Mouse (Mus musculus) MEL (cell line): Measurements from ENCODE around the gene Ten1. TPM values are rescaled to one million over a fixed set of nuclear protein-coding genes. Genes with fewer than 3 reads are reported as not detected.

ENCODE experiments used
- DNase-seq: peaks from one replicate; pipeline ENCODE4 v3.0.0; 2011; ENCODE audit warnings: low read depth, low spot score
- H3K27ac ChIP-seq: 2 replicates; pipeline ENCODE4 v1.5.1; 2012; ENCODE audit warnings: low read depth, mild to moderate bottlenecking, control low read depth, low read length, moderate library complexity; ENCODE audit not compliant: control insufficient read depth
- H3K27me3 ChIP-seq, 2 experiments: fragments of 150-350 bp in 1 of 2; sonication (generic) in 1 of 2; 2 replicates each; pipeline ENCODE4 v1.6.1; 2012; ENCODE audit warnings: low read length in 2 of 2, mild to moderate bottlenecking in 2 of 2, improper control_type of control experiment in 1 of 2, moderate library complexity in 1 of 2; ENCODE audit not compliant: insufficient read depth in 2 of 2, control insufficient read depth in 1 of 2
- H3K36me3 ChIP-seq, 2 experiments: 2 replicates each; pipeline ENCODE4 v1.6.1; 2012 to 2014; ENCODE audit warnings: low read length in 2 of 2, improper control_type of control experiment in 1 of 2, inconsistent platforms in 1 of 2, mild to moderate bottlenecking in 1 of 2; ENCODE audit not compliant: insufficient read depth in 2 of 2, control insufficient read depth in 1 of 2
- H3K4me1 ChIP-seq, 2 experiments: fragments of 150-350 bp in 1 of 2; sonication (generic) in 1 of 2; 2 replicates each; pipeline ENCODE4 v1.6.1; 2012; ENCODE audit warnings: low read length in 2 of 2, improper control_type of control experiment in 1 of 2, mild to moderate bottlenecking in 1 of 2; ENCODE audit not compliant: insufficient read depth in 2 of 2, control insufficient read depth in 1 of 2
- H3K4me3 ChIP-seq, 2 experiments: fragments of 150-350 bp in 1 of 2; sonication (generic) in 1 of 2; 2 replicates each; pipeline ENCODE4 v1.5.1; 2012; ENCODE audit warnings: low read depth in 2 of 2, low read length in 2 of 2, mild to moderate bottlenecking in 2 of 2, moderate library complexity in 2 of 2, control low read depth in 1 of 2, improper control_type of control experiment in 1 of 2; ENCODE audit not compliant: control insufficient read depth in 1 of 2, insufficient read depth in 1 of 2
- H3K79me2 ChIP-seq: 2 replicates; pipeline ENCODE4 v1.6.1; 2012; ENCODE audit warnings: mild to moderate bottlenecking, low read length, moderate library complexity; ENCODE audit not compliant: control insufficient read depth, poor library complexity, insufficient read depth
- H3K9ac ChIP-seq: 2 replicates; pipeline ENCODE4 v1.6.1; 2012; ENCODE audit warnings: low read depth, mild to moderate bottlenecking, control low read depth, low read length, moderate library complexity; ENCODE audit not compliant: control insufficient read depth, poor library complexity, severe bottlenecking
- H3K9me3 ChIP-seq: fragments of 150-350 bp; sonication (generic); replicated peaks from 2 replicates; pipeline ENCODE4 v1.6.1; 2012; ENCODE audit warnings: mild to moderate bottlenecking, low read length, improper control_type of control experiment, moderate library complexity; ENCODE audit not compliant: insufficient read depth
- BHLHE40 ChIP-seq: IDR thresholded peaks from 2 replicates; pipeline ENCODE4 v1.6.1; 2012; ENCODE audit warnings: low read depth, mild to moderate bottlenecking, inconsistent platforms, low read length, improper control_type of control experiment, borderline replicate concordance
- CHD1 ChIP-seq: IDR thresholded peaks from 2 replicates; pipeline ENCODE4 v1.6.1; 2012; ENCODE audit warnings: low read depth, mild to moderate bottlenecking, inconsistent platforms, low read length, improper control_type of control experiment
- E2F4 ChIP-seq: IDR thresholded peaks from 2 replicates; pipeline ENCODE4 v1.6.1; 2011; ENCODE audit warnings: low read depth, low read length, improper control_type of control experiment, borderline replicate concordance
- ELF1 ChIP-seq: IDR thresholded peaks from 2 replicates; pipeline ENCODE4 v1.6.1; 2014; ENCODE audit warnings: low read depth, mild to moderate bottlenecking, inconsistent platforms, low read length, improper control_type of control experiment, moderate library complexity
- ETS1 ChIP-seq: IDR thresholded peaks from 2 replicates; pipeline ENCODE4 v1.6.1; 2012; ENCODE audit warnings: low read depth, mild to moderate bottlenecking, inconsistent platforms, low read length, improper control_type of control experiment, moderate library complexity
- GABPA ChIP-seq: IDR thresholded peaks from 2 replicates; pipeline ENCODE4 v1.6.1; 2012; ENCODE audit warnings: low read depth, mild to moderate bottlenecking, inconsistent platforms, low read length, improper control_type of control experiment, moderate library complexity
- HCFC1 ChIP-seq: IDR thresholded peaks from 2 replicates; pipeline ENCODE4 v1.6.1; 2012; ENCODE audit warnings: low read depth, mild to moderate bottlenecking, inconsistent platforms, low read length, improper control_type of control experiment, moderate library complexity
- KAT2A ChIP-seq: conservative IDR thresholded peaks from 2 replicates; pipeline ENCODE4 v1.6.1; 2012; ENCODE audit warnings: low read depth, low read length, improper control_type of control experiment, inconsistent platforms
- MAFK ChIP-seq: IDR thresholded peaks from 2 replicates; pipeline ENCODE4 v1.6.1; 2011; ENCODE audit warnings: low read depth, mild to moderate bottlenecking, low read length, improper control_type of control experiment, borderline replicate concordance
- MAX ChIP-seq: IDR thresholded peaks from 2 replicates; pipeline ENCODE4 v1.6.1; 2011; ENCODE audit warnings: low read length, improper control_type of control experiment
- MAZ ChIP-seq: IDR thresholded peaks from 2 replicates; pipeline ENCODE4 v1.6.1; 2012; ENCODE audit warnings: low read depth, mild to moderate bottlenecking, inconsistent platforms, low read length, improper control_type of control experiment
- MXI1 ChIP-seq: IDR thresholded peaks from 2 replicates; pipeline ENCODE4 v1.6.1; 2011; ENCODE audit warnings: mild to moderate bottlenecking, low read depth, low read length, improper control_type of control experiment
- MYC ChIP-seq: IDR thresholded peaks from 2 replicates; pipeline ENCODE4 v1.6.1; 2011; ENCODE audit warnings: low read depth, mild to moderate bottlenecking, low read length, improper control_type of control experiment, moderate library complexity
- NRF1 ChIP-seq: IDR thresholded peaks from 2 replicates; pipeline ENCODE4 v1.6.1; 2014; ENCODE audit warnings: low read depth, mild to moderate bottlenecking, inconsistent platforms, low read length, improper control_type of control experiment, moderate library complexity; ENCODE audit not compliant: poor library complexity, insufficient read depth, severe bottlenecking
- POLR2A ChIP-seq, 2 experiments: IDR thresholded peaks; 2 replicates each; pipeline ENCODE4 v1.6.1; 2011 to 2012; ENCODE audit warnings: low read length in 2 of 2, mild to moderate bottlenecking in 2 of 2, control low read depth in 1 of 2, improper control_type of control experiment in 1 of 2, low read depth in 1 of 2, moderate library complexity in 1 of 2; ENCODE audit not compliant: control insufficient read depth in 1 of 2, insufficient read depth in 1 of 2, poor library complexity in 1 of 2
- POLR2AphosphoS2 ChIP-seq: IDR thresholded peaks from 2 replicates; pipeline ENCODE4 v1.6.1; 2011; ENCODE audit warnings: low read length, improper control_type of control experiment
- SMC3 ChIP-seq: IDR thresholded peaks from 2 replicates; pipeline ENCODE4 v1.6.1; 2011; ENCODE audit warnings: low read depth, low read length, improper control_type of control experiment
- TBP ChIP-seq: IDR thresholded peaks from 2 replicates; pipeline ENCODE4 v1.8.0; 2011; ENCODE audit warnings: low read depth, low read length, improper control_type of control experiment
- TCF12 ChIP-seq: IDR thresholded peaks from 2 replicates; pipeline ENCODE4 v1.6.1; 2014; ENCODE audit warnings: low read depth, mild to moderate bottlenecking, inconsistent platforms, low read length, improper control_type of control experiment, moderate library complexity
- USF1 ChIP-seq: IDR thresholded peaks from 2 replicates; pipeline ENCODE4 v1.6.1; 2014; ENCODE audit warnings: low read depth, mild to moderate bottlenecking, inconsistent platforms, low read length, improper control_type of control experiment, moderate library complexity
- USF2 ChIP-seq, 2 experiments: IDR thresholded peaks; 2 replicates each; pipeline ENCODE4 v1.6.1; 2011 to 2012; ENCODE audit warnings: improper control_type of control experiment in 2 of 2, low read length in 2 of 2, borderline replicate concordance in 1 of 2, inconsistent platforms in 1 of 2, low read depth in 1 of 2, mild to moderate bottlenecking in 1 of 2; ENCODE audit not compliant: insufficient read depth in 1 of 2
- ZKSCAN1 ChIP-seq: IDR thresholded peaks from 2 replicates; pipeline ENCODE4 v1.6.1; 2012; ENCODE audit warnings: low read depth, mild to moderate bottlenecking, inconsistent platforms, low read length, improper control_type of control experiment, moderate library complexity
- ZMIZ1 ChIP-seq: IDR thresholded peaks from 2 replicates; pipeline ENCODE4 v1.6.1; 2012; ENCODE audit warnings: low read depth, mild to moderate bottlenecking, inconsistent platforms, low read length, improper control_type of control experiment, moderate library complexity
- ZNF384 ChIP-seq: IDR thresholded peaks from 2 replicates; pipeline ENCODE4 v1.6.1; 2012; ENCODE audit warnings: low read depth, mild to moderate bottlenecking, inconsistent platforms, low read length, improper control_type of control experiment
- polyA plus RNA-seq, 2 experiments: library from polyadenylated mRNA; stranded (reverse) in 1 of 2; unstranded in 1 of 2; fragments of >175 nt in 1 of 2; fragments of >200 nt in 1 of 2; gene quantifications; 2 replicates each; pipeline versions ENCODE4 v1.2.1 to v1.2.4; 2012; ENCODE audit warnings: low replicate concordance in 2 of 2, low read depth in 1 of 2; ENCODE audit not compliant: insufficient read length in 2 of 2, insufficient read depth in 1 of 2, missing spikeins in 1 of 2
- total RNA-seq: library from RNA; depleted of rRNA; stranded (reverse); fragments of 300-350 nt; gene quantifications from 2 replicates; pipeline ENCODE4 v1.2.3, GENCODE M21; 2012

Ten1 gene
- total and polyA plus RNA-seq, 3 experiments, result 60.8 to 66.9 TPM; not detected in 1

DNA sequence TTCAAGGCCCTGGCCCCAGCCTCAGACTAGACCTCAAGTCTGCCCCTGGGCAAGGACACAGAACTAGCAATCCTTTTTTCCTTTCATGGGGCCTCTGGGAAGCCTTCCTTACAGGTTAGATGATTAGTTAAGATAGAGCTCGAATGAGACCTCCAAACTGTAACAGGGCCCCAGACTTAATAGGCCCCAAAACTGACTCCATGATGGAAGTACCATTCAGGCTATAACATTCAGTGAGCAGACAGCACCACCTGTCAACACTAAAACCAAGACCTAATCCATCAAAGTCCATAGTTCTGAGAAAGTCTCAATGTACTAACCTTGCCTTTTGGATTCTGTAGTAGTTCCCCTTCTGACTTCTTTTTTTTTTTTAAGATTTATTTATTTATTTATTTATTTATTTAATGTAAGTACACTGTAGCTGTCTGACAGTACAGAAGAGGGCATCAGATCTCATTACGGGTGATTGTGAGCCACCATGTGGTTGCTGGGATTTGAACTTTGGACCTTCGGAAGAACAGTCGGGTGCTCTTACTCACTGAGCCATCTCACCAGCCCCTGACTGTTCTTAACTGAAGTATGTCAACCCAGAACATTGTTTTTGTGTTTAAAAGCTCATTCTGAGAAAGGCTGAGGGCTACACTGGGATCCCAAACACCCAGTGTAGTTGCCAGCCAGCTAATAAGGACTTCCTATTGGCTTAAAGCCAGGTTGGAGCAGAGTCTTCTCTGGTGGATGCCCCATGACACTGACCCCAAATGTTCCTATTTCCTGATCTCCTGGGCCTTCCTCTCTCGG lies 28.5 kb upstream of the Ten1 start:
- no peak overlapping the region for H3K9ac ChIP-seq
- peaks cover 0 to 7% of the 10 kb centered on the region in 2 experiments; a peak in 2 of 4 replicates for H3K4me1 ChIP-seq
- no peak overlapping the region for H3K27ac ChIP-seq
- H3K4me3 ChIP-seq, result no peak overlapping the region
- DNase-seq, result peak; percentile 25
- H3K79me2 ChIP-seq, result peaks cover 7% of the 10 kb centered on the region; the same call in 1 of the 2 replicates
- peaks cover 4 to 11% of the 10 kb centered on the region in 2 experiments; a peak in 3 of 4 replicates for H3K36me3 ChIP-seq
- TF ChIP-seq MAZ, result no peak
- TF ChIP-seq GABPA, result no peak
- TF ChIP-seq BHLHE40, result no peak
- TF ChIP-seq USF2 (IDR thresholded peaks at IDR 0.05; ENCODE audit: borderline replicate concordance in 1 of 2, insufficient read depth in 1 of 2, low read depth in 1 of 2, low read length in 2 of 2), result no peak
- TF ChIP-seq POLR2A (IDR thresholded peaks at IDR 0.05; ENCODE audit: control insufficient read depth in 1 of 2, insufficient read depth in 1 of 2, low read depth in 1 of 2, low read length in 2 of 2, poor library complexity in 1 of 2), result no peak
- no peak for TF ChIP-seq NRF1
- TF ChIP-seq SMC3, result no peak
- TF ChIP-seq E2F4, result no peak
- TF ChIP-seq ZMIZ1, result no peak
- no peak for TF ChIP-seq HCFC1
- TF ChIP-seq KAT2A, result no peak
- TF ChIP-seq TBP, result no peak
- TF ChIP-seq ETS1, result no peak
- no peak for TF ChIP-seq ELF1
- TF ChIP-seq CHD1, result no peak
- no peak for TF ChIP-seq TCF12
- no peaks in the 10 kb centered on the region for H3K27me3 ChIP-seq
- H3K9me3 ChIP-seq, result no peaks in the 10 kb centered on the region

- H3K36me3 ChIP-seq, result peaks cover 4 to 6% of the 10 kb centered on the region in 2 experiments; a peak in 3 of 4 replicates
- H3K9ac ChIP-seq, result no peak overlapping the region
- H3K9me3 ChIP-seq, result no peaks in the 10 kb centered on the region
- H3K79me2 ChIP-seq, result peaks cover 3% of the 10 kb centered on the region; the same call in 1 of the 2 replicates
- no peaks in the 10 kb centered on the region for H3K27me3 ChIP-seq
- no peak for DNase-seq
- H3K4me1 ChIP-seq, result peaks cover 0 to under 1% of the 10 kb centered on the region in 2 experiments; a peak in 2 of 4 replicates
- no peak overlapping the region for H3K4me3 ChIP-seq
- H3K27ac ChIP-seq, result no peak overlapping the region
- TF ChIP-seq MYC (no peak), USF2 (IDR thresholded peaks at IDR 0.05; ENCODE audit: borderline replicate concordance in 1 of 2, insufficient read depth in 1 of 2, low read depth in 1 of 2, low read length in 2 of 2) (no peak), HCFC1 (no peak), ETS1 (no peak), MXI1 (no peak), SMC3 (no peak), MAFK (no peak), POLR2AphosphoS2 (no peak), MAX (no peak), MAZ (no peak), ZKSCAN1 (no peak), POLR2A (IDR thresholded peaks at IDR 0.05; ENCODE audit: control insufficient read depth in 1 of 2, insufficient read depth in 1 of 2, low read depth in 1 of 2, low read length in 2 of 2, poor library complexity in 1 of 2) (no peak), USF1 (no peak), ZNF384 (no peak)
Measured at GRCm38 (mm10) chr11:116171959-116172358, 26.7 kb upstream of the Ten1 start.
